Mouse (Mus musculus) E14TG2a.4 (cell line): Measurements from ENCODE around the gene Kirrel3.

Experiments
- CTCF ChIP-seq: conservative IDR thresholded peaks from 2 replicates; pipeline ENCODE4 v1.5.1; 2014; ENCODE audit warnings: low read length
- NANOG ChIP-seq: IDR thresholded peaks from 2 replicates; pipeline ENCODE4 v1.6.1; 2014; ENCODE audit warnings: borderline replicate concordance, low read length, mixed read lengths
- POU5F1 ChIP-seq: IDR thresholded peaks from 2 replicates; pipeline ENCODE4 v1.6.1; 2014; ENCODE audit warnings: low read length, borderline replicate concordance

DNA sequence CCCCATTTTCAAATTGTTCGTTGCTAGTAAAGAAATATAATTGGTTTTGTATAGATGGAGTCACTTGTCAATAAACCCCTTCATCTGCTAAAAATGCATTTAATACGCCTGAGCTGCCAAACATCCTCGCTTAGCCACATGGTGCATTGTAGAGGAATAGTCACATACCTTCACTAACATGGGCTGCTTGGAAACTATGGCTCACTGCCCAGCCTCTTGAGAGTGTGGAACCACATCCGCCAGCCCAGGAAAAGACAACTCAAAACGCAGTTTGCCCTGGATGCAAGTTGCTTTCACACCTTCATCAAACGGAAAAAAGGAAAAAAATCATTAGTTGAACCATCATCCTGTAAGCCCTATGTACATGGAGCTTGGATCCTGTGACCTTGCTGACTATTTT is 472.0 kb downstream of the Kirrel3 start:
- TF ChIP-seq CTCF (no peak), NANOG (no peak), POU5F1 (no peak)
